Mouse (Mus musculus) intestine, embryonic 16.5 days (tissue): ENCODE measurements around the gene Ankrd50. TPM values are rescaled to one million over a fixed set of nuclear protein-coding genes. Genes with fewer than 3 reads are reported as not detected.

Experiments used
- ATAC-seq: fragments of 200-750 bp; cut with Nextera tagmentation; 2 replicates; pipeline ENCODE4 v1.8.0; 2017; ENCODE audit warnings: moderate TSS enrichment, moderate library complexity
- H3K27ac ChIP-seq: fragments of 300-500 bp; sonication (generic); 2 replicates; pipeline ENCODE4 v1.5.1; 2014; ENCODE audit warnings: mild to moderate bottlenecking, low read length
- H3K27me3 ChIP-seq: fragments of 300-500 bp; sonication (generic); replicated peaks from 2 replicates; pipeline ENCODE4 v1.6.1; 2014; ENCODE audit warnings: low read length, control low read depth, mixed read lengths; ENCODE audit not compliant: control insufficient read depth, insufficient read depth
- H3K36me3 ChIP-seq: fragments of 300-500 bp; sonication (generic); 2 replicates; pipeline ENCODE4 v1.6.1; 2014; ENCODE audit warnings: low read length, control low read depth; ENCODE audit not compliant: control insufficient read depth, insufficient read depth
- H3K4me1 ChIP-seq: fragments of 300-500 bp; sonication (generic); 2 replicates; pipeline ENCODE4 v1.6.1; 2014; ENCODE audit warnings: low read length, control low read depth, mixed read lengths; ENCODE audit not compliant: control insufficient read depth, insufficient read depth
- H3K4me2 ChIP-seq: fragments of 300-500 bp; sonication (generic); 2 replicates; pipeline ENCODE4 v1.6.1; 2014; ENCODE audit warnings: low read depth, low read length, control low read depth
- H3K4me3 ChIP-seq: fragments of 300-500 bp; sonication (generic); 2 replicates; pipeline ENCODE4 v1.5.1; 2014; ENCODE audit warnings: mild to moderate bottlenecking, low read length
- H3K9ac ChIP-seq: fragments of 300-500 bp; sonication (generic); 2 replicates; pipeline ENCODE4 v1.6.1; 2014; ENCODE audit warnings: low read depth, low read length
- H3K9me3 ChIP-seq: fragments of 300-500 bp; sonication (generic); 2 replicates; pipeline ENCODE4 v1.6.1; 2016; ENCODE audit warnings: low read length, control low read depth; ENCODE audit not compliant: control insufficient read depth
- WGBS: fragments of 180-500 bp; shearing (Covaris S2); extraction: QIAGEN DNeasy Blood & Tissue Kit; methylation state at CpG from one replicate; pipeline ENCODE4 v1.1.7; 2014; 5-methylcytosine and 5-hydroxymethylcytosine counted together
- polyA plus RNA-seq: library from polyadenylated mRNA; unstranded; fragments of >200 nt; fragmentation: Nextera tagmentation; extraction: Ambion mirVana; gene quantifications from 2 replicates; pipeline ENCODE4 v1.2.1, GENCODE M21; 2015

Gene Ankrd50
- polyA plus RNA-seq, 1 experiment from 2014 or later = 7.9 TPM

DNA sequence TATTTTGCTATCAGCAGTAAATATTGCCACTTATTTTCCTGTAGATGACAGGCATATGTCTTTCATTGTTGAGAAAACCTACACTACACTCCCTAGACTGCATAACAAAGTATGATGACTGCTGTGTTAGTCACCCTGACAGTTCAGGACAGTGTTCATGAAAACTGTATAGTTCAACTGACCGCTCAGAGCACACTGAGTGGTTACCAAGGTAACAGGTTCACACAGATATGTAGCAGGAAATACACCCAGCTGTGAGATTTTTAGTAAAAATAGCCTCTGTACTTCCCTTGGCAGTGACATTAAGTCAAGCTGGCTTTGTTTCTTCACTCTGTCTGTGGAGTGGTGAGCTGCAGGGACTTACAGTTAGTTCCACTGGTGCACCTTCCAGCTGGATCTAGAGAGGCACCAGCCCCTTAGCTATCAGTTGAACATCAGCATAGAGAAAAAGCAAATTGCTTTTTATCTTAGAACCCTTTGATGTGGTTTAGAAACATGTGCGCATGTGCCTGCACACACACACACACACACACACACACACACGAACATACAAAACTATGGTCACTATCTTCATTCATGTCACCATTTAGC lies 12.2 kb upstream of the Ankrd50 start:
- H3K9ac ChIP-seq = no peak overlapping the region
- 0 out of 2 replicates have a peak, but pooled peaks cover 2% of the 10 kb centered on the region for H3K4me1 ChIP-seq
- H3K9me3 ChIP-seq = no peaks in the 10 kb centered on the region
- H3K36me3 ChIP-seq = no peaks in the 10 kb centered on the region
- no peak for ATAC-seq
- H3K4me2 ChIP-seq = no peak overlapping the region
- no peak overlapping the region for H3K4me3 ChIP-seq
- no peaks in the 10 kb centered on the region for H3K27me3 ChIP-seq
- whole genome bisulfite sequencing = 80% methylated on average over 3 of the region's 3 CpGs
- no peak overlapping the region for H3K27ac ChIP-seq

DNA sequence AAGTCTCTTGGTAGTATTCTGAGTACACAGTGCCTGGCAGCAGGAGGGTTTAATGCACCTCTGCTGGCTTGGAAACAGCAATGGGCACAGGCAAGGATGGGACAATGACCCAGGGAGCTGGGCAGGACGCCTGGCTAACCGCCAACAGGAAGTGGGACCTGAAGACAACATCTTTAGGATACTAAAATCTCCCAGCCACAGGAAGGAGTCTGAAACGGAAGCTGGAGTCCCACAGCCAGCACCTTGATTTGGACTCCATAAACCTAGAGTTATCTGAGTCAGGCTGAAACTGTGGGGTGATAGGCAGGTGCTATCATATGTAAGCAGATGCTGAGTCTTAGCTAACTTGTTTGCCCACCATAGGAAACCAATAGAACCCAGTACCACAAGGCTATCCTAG lies 7.1 kb upstream of the Ankrd50 start:
- Histone ChIP-seq H3K4me1 (0 out of 2 replicates have a peak, but pooled peaks cover 2% of the 10 kb centered on the region), H3K4me3 (no peak overlapping the region), H3K36me3 (no peaks in the 10 kb centered on the region), H3K27me3 (no peaks in the 10 kb centered on the region), H3K9ac (no peak overlapping the region), H3K4me2 (no peak overlapping the region), H3K27ac (no peak overlapping the region), H3K9me3 (no peaks in the 10 kb centered on the region)
- ATAC-seq = no peak
- WGBS = 76% methylated on average over 3 of the region's 3 CpGs

DNA sequence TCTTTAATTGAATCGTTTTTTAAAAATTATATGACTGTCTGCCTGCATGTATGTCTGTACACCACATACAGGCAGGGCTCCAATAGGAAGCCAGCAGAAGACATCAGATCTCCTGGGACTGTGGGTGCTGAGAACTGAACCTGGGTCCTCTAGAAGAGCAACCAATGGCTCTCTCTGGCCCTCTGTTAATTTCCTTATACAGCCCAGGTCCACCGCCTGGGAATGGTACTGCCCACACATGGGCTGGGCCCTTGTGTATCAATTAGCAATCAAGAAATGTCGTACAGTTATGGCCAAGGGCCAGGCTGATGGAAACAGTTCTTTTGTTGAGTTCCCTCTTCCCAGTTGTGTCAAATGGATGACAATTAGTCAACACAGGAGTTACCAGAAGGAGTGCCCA lies 6.6 kb upstream of the Ankrd50 start:
- Histone ChIP-seq H3K27ac (no peak overlapping the region), H3K9me3 (no peaks in the 10 kb centered on the region), H3K36me3 (no peaks in the 10 kb centered on the region), H3K4me2 (no peak overlapping the region), H3K4me3 (no peak overlapping the region), H3K27me3 (no peaks in the 10 kb centered on the region), H3K4me1 (0 out of 2 replicates have a peak, but pooled peaks cover 2% of the 10 kb centered on the region), H3K9ac (no peak overlapping the region)
- 85% methylated on average over 3 of the region's 3 CpGs for WGBS
- ATAC-seq = no peak

DNA sequence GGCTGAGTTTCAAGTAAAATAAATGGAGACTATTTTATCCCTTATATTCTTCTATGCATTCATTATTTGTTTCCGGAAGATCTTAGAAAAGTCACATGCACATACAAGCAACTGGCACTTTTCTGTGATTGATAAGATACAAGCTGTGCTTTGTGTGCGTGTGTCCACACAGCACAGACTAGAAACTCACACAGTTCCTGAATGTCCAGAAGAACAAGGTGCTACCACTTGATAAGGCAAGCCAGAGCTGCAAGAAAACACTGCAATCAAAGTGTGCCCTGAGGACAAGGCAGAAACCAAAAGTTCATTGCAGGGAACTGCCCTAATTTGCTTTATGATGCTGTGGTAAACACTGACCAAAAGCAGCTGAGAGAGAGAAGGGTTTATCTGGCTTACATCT lies 6.1 kb upstream of the Ankrd50 start:
- H3K4me1 ChIP-seq = 0 out of 2 replicates have a peak, but pooled peaks cover 2% of the 10 kb centered on the region
- no peak overlapping the region for H3K4me2 ChIP-seq
- ATAC-seq = no peak
- no peaks in the 10 kb centered on the region for H3K27me3 ChIP-seq
- no peaks in the 10 kb centered on the region for H3K9me3 ChIP-seq
- H3K36me3 ChIP-seq = no peaks in the 10 kb centered on the region
- 78% methylated on average over 2 of the region's 2 CpGs for WGBS
- H3K27ac ChIP-seq = no peak overlapping the region
- H3K4me3 ChIP-seq = no peak overlapping the region
- no peak overlapping the region for H3K9ac ChIP-seq

DNA sequence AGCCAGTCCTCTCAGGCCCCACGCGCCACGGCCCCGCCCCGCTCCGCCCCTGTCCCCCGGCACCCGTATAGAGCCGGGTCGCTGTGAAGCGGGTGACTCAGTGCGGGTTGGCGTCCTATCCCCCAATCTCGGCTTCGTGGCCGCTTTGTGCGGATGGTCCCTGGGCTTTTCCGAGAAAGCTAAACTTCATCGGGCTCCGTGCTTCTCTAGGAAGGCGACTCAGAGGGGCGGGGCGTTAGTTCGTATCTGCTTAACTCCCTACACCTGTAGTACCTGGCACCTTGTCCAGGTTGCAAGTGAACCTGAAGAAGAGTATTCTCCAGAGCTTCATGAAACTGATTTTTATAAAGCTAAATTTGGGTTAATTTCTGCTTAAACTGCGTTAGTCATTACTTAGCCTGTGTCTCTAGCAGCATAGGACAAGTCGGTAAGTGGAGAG lies 482 bp upstream of the Ankrd50 start:
- peak overlapping the region; percentile 95 for H3K4me3 ChIP-seq
- WGBS = 3% methylated on average over 26 of the region's 26 CpGs
- no peaks in the 10 kb centered on the region for H3K27me3 ChIP-seq
- no peaks in the 10 kb centered on the region for H3K36me3 ChIP-seq
- peak overlapping the region; percentile 48 for H3K9ac ChIP-seq
- H3K4me2 ChIP-seq = peak overlapping the region; percentile 73
- peak; percentile 70 for ATAC-seq
- H3K9me3 ChIP-seq = no peaks in the 10 kb centered on the region
- H3K27ac ChIP-seq = peak overlapping the region; percentile 66
- peaks cover 17% of the 10 kb centered on the region for H3K4me1 ChIP-seq

DNA sequence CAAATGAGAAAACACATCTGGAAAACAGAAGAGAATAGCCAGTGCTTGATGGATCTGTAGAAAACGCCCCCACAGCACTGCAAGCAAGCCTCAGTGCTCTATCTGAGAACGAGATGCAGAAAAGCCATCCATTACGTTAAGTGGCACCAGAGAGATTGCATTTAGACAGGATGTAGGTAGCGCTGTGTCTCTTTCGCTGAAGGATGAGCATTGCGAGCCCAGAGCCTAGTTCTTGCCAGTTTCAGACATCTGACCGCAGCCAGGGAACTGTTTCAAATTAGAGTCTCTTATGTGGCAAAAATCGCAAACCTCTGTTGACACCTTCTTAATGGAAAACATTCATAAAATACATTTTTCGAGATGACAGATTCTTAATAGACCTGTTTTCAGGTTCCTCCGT lies 1.1 kb downstream of the Ankrd50 start:
- Histone ChIP-seq H3K4me1 (peaks cover 22% of the 10 kb centered on the region), H3K4me3 (peak overlapping the region; percentile 95), H3K27me3 (no peaks in the 10 kb centered on the region), H3K4me2 (peak overlapping the region; percentile 73), H3K36me3 (no peaks in the 10 kb centered on the region), H3K9me3 (no peaks in the 10 kb centered on the region), H3K9ac (peak overlapping the region; percentile 98), H3K27ac (no peak overlapping the region; the same call in 1 of the 2 replicates)
- no peak for ATAC-seq
- WGBS = 16% methylated on average over 10 of the region's 10 CpGs

DNA sequence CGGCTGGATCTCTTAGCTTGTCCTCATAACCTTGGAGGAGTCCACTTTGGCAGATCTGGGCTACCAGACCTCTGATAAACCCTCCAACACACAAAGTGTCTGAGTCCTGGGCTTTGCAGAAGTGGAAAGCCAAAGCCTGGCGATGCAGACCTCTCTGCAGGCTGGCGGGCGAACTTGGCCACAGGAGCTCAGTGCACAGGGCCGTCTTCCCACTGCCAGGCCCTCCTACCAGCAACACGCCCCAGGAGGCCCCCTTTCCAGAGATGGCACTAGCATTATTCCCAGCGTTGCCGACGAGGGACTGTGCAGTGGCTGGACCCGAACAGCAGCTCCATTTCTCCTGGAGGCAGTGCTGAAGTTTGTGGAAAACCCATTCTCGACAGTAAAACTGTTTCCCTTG lies 1.9 kb downstream of the Ankrd50 start:
- no peak for ATAC-seq
- 31% methylated on average over 11 of the region's 11 CpGs for WGBS

DNA sequence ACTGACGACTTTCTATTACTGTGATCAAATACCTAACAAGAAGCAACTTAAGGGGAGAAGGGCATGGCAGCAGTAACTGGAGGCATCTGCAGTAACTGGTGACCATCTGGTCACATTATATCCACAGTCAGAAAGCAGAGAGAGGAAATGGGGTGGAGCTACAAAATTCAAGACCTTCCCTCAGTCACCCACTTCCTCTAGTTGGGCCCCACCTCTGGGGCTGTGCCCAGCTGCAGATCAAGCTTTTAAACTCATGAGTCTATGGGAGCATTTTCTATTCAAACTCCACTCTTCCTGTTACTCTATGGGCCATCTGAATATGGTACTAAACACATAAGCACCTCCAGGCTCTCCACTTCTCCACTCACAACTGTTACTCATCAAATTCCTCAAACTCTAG lies 3.5 kb downstream of the Ankrd50 start:
- WGBS = 53% methylated on average over 1 of the region's 1 CpGs

More for the DNA sequence above, 1.9 kb downstream of the Ankrd50 start:
- H3K9me3 ChIP-seq = no peaks in the 10 kb centered on the region
- H3K36me3 ChIP-seq = no peaks in the 10 kb centered on the region
- peak overlapping the region; percentile 98 for H3K9ac ChIP-seq
- H3K27ac ChIP-seq = peak overlapping the region; percentile 37
- H3K4me1 ChIP-seq = peaks cover 27% of the 10 kb centered on the region
- no peaks in the 10 kb centered on the region for H3K27me3 ChIP-seq
- peak overlapping the region; percentile 95 for H3K4me3 ChIP-seq
- H3K4me2 ChIP-seq = peak overlapping the region; percentile 73

DNA sequence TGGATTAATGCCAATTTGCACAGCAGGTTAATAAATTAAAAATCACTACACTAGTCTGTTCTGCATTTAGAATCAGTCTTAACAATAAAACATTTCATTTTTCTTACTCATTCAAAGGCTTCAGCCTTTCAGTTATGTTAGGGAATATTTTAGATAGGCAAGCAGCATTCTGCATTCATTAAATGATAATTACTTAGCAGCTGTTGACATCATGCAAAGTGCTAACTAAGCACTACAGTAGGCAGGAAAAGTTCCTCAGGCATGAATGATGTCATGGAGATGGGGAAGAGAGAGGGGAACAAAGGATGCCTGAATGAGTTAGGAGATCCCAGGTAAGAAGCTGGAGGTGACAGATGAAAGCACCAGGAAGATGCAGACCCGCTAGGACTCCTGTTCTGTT lies 6.7 kb downstream of the Ankrd50 start:
- H3K9me3 ChIP-seq = no peaks in the 10 kb centered on the region
- 85% methylated on average over 1 of the region's 1 CpGs for WGBS
- H3K27me3 ChIP-seq = no peaks in the 10 kb centered on the region
- no peaks in the 10 kb centered on the region for H3K36me3 ChIP-seq
- no peak overlapping the region for H3K4me3 ChIP-seq
- ATAC-seq = no peak
- H3K4me1 ChIP-seq = peaks cover 24% of the 10 kb centered on the region
- no peak overlapping the region for H3K4me2 ChIP-seq
- no peak overlapping the region for H3K27ac ChIP-seq
- H3K9ac ChIP-seq = no peak overlapping the region

More for the DNA sequence above, 3.5 kb downstream of the Ankrd50 start:
- H3K27ac ChIP-seq = no peak overlapping the region
- H3K36me3 ChIP-seq = no peaks in the 10 kb centered on the region
- no peaks in the 10 kb centered on the region for H3K9me3 ChIP-seq
- no peaks in the 10 kb centered on the region for H3K27me3 ChIP-seq
- no peak overlapping the region for H3K9ac ChIP-seq
- H3K4me1 ChIP-seq = peaks cover 27% of the 10 kb centered on the region
- no peak for ATAC-seq
- H3K4me3 ChIP-seq = peak overlapping the region; percentile 6; the same call in 1 of the 2 replicates
- H3K4me2 ChIP-seq = peak overlapping the region; percentile 43

DNA sequence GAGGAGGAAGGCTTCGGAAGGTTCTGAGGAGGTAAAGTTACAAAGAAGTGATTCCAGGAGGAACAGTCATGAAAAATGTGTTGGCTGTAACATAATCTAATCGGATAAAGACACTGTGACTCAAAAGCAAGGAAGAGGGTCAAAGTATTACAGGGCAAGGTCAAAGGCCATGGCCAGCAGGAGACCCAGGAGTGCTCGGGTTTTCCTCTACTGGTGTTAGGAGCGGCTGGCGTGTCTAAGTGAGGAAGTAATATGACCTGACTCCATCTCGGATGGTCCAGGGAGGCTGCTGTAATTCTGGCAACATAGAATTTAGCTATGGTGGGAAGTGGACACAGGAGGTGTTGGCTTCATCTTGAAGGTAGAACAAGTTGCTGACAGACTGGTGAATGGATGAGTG lies 9.1 kb downstream of the Ankrd50 start:
- Histone ChIP-seq H3K9me3 (no peaks in the 10 kb centered on the region), H3K4me2 (no peak overlapping the region), H3K27ac (no peak overlapping the region), H3K4me1 (peaks cover 16% of the 10 kb centered on the region), H3K36me3 (no peaks in the 10 kb centered on the region), H3K9ac (no peak overlapping the region), H3K4me3 (no peak overlapping the region), H3K27me3 (no peaks in the 10 kb centered on the region)
- 67% methylated on average over 6 of the region's 6 CpGs for WGBS
- no peak for ATAC-seq
